Mouse (Mus musculus) retina, postnatal 1 day (tissue): Measurements from ENCODE around the gene Ndufaf3.

ENCODE experiments used
- DNase-seq: peaks from one replicate; pipeline ENCODE4 v3.0.0-alpha.2; 2012

The Ndufaf3 gene

GRCm38 (mm10) chr9:108516380-108517251, 50.6 kb downstream of the Ndufaf3 start, which contains the start of gene Qrich1:
Gene Qrich1, plus strand, starts transcription at chr9:108516806.
- DNase-seq: peak; percentile 99
